In the genomic region with DNA sequence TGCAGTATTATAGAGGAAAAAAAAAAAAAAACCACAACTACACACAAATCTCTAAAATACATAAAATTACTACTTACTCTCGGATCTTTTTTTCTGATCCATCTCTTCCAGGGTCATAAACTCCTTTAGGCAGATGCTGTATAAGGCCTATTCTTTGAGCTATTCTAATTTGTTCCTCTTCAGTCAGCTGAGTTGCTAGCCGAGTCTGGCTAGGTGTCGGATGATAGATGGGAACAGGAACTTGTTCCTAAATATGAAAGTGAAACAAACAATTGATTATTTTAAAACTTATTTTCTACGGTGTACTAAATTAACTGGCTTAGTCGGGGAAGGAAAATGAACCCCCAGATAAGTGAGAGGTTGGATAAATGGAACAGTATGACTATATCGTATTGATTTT, we compare ENCODE assay signal across 27 mouse cellular contexts.
"Had no signal": no experiment of that assay in that cellular context is flagged by ENCODE, and none has a peak within 500 bp of the region (broad histone marks: within the 10 kb centered on the region; RNA-seq: fewer than 3 reads in every experiment).

No protein-coding gene starts in this region.

- H3K4me1 ChIP-seq: neural tube, embryonic 12.5 days; neural tube, embryonic 15.5 days had no signal

- DNase-seq: kidney, adult 11 months; kidney, adult 8-10 months; kidney, postnatal 10 days; kidney, postnatal 36 days; layer of hippocampus, postnatal 36 days; left cerebral cortex, postnatal 4 days; liver; lung, adult 18-20 months; lung, postnatal 10 days; lung, postnatal 36 days; midbrain, embryonic 14.5 days; right cerebral cortex, adult 18-20 months; right cerebral cortex, postnatal 14 days; right cerebral cortex, postnatal 4 days; thymus, adult 2 months; thymus, postnatal 14 days; thymus, postnatal 4 days had no signal

- H3K9me3 ChIP-seq: kidney, embryonic 15.5 days; limb, embryonic 13.5 days; liver, embryonic 12.5 days; liver, embryonic 15.5 days; lung, embryonic 15.5 days; megakaryocyte, embryonic 14.5 days; neural tube, embryonic 12.5 days; neural tube, embryonic 15.5 days had no signal

- H3K4me3 ChIP-seq: kidney, embryonic 15.5 days; left cerebral cortex, adult 2 months; limb, embryonic 13.5 days; liver, embryonic 12.5 days; liver, embryonic 15.5 days; lung, embryonic 15.5 days; megakaryocyte, embryonic 14.5 days; neural tube, embryonic 12.5 days; neural tube, embryonic 15.5 days had no signal

- H3K27me3 ChIP-seq: kidney, embryonic 15.5 days; limb, embryonic 13.5 days; liver, embryonic 12.5 days; liver, embryonic 15.5 days; lung, embryonic 15.5 days; megakaryocyte, embryonic 14.5 days; neural tube, embryonic 12.5 days; neural tube, embryonic 15.5 days had no signal

- H3K27ac ChIP-seq: kidney, embryonic 15.5 days; left cerebral cortex, adult 2 months; limb, embryonic 13.5 days; liver, embryonic 12.5 days; liver, embryonic 15.5 days; lung, embryonic 15.5 days; neural tube, embryonic 12.5 days; neural tube, embryonic 15.5 days; stomach, postnatal 0 days had no signal
